Mouse (Mus musculus) neural tube, embryonic 13.5 days (tissue): ENCODE measurements at regions not wholly inside any gene's neighbourhood (a gene's known extent, or its start where the extent isn't known, plus 50 kb on each side); places are given as distances from the start of the nearest gene placed in this dataset.

Source experiments
- ATAC-seq: fragments of 200-750 bp; cut with Nextera tagmentation; 2 replicates; pipeline ENCODE4 v1.8.0; 2017; ENCODE audit warnings: low read depth, mild to moderate bottlenecking, moderate TSS enrichment, moderate library complexity
- H3K27ac ChIP-seq: fragments of 300-500 bp; sonication (generic); replicated peaks from 2 replicates; pipeline ENCODE4 v1.5.1; 2015; ENCODE audit warnings: moderate library complexity, mild to moderate bottlenecking, inconsistent platforms
- H3K27me3 ChIP-seq: fragments of 300-500 bp; sonication (generic); 2 replicates; pipeline ENCODE4 v1.6.1; 2015; ENCODE audit warnings: mild to moderate bottlenecking, inconsistent platforms
- H3K36me3 ChIP-seq: fragments of 300-500 bp; sonication (generic); 2 replicates; pipeline ENCODE4 v1.6.1; 2015; ENCODE audit warnings: mild to moderate bottlenecking, inconsistent platforms
- H3K4me1 ChIP-seq: fragments of 300-500 bp; sonication (generic); replicated peaks from 2 replicates; pipeline ENCODE4 v1.6.1; 2015; ENCODE audit warnings: inconsistent platforms
- H3K4me2 ChIP-seq: fragments of 300-500 bp; sonication (generic); 2 replicates; pipeline ENCODE4 v1.6.1; 2015; ENCODE audit warnings: inconsistent platforms, mild to moderate bottlenecking, moderate library complexity
- H3K4me3 ChIP-seq: fragments of 300-500 bp; sonication (generic); 2 replicates; pipeline ENCODE4 v1.5.1; 2015; ENCODE audit warnings: mild to moderate bottlenecking, inconsistent platforms
- H3K9ac ChIP-seq: fragments of 300-500 bp; sonication (generic); 2 replicates; pipeline ENCODE4 v1.6.1; 2015; ENCODE audit warnings: moderate library complexity, mild to moderate bottlenecking, inconsistent platforms
- H3K9me3 ChIP-seq: fragments of 300-500 bp; sonication (generic); 2 replicates; pipeline ENCODE4 v1.6.1; 2016; ENCODE audit warnings: inconsistent platforms
- WGBS: fragments of 180-500 bp; shearing (Covaris S2); methylation state at CpG from one replicate; pipeline ENCODE4 v1.1.7; 2015; 5-methylcytosine and 5-hydroxymethylcytosine counted together

- H3K9me3 ChIP-seq: no peaks in the 10 kb centered on the region
- no peaks in the 10 kb centered on the region; the same call in 1 of the 2 replicates for H3K27me3 ChIP-seq
- H3K4me3 ChIP-seq: no peak overlapping the region
- peaks cover 51% of the 10 kb centered on the region for H3K4me1 ChIP-seq
- no peak overlapping the region for H3K9ac ChIP-seq
- WGBS: 63% methylated on average over 9 of the region's 9 CpGs
- no peaks in the 10 kb centered on the region for H3K36me3 ChIP-seq
- no peak for ATAC-seq
- H3K27ac ChIP-seq: no peak overlapping the region
- H3K4me2 ChIP-seq: no peak overlapping the region
These were observed 66.4 kb upstream of the Unc5a start for GRCm38 (mm10) chr13:54882781-54883180.

- H3K4me2 ChIP-seq: no peak overlapping the region
- no peaks in the 10 kb centered on the region for H3K36me3 ChIP-seq
- ATAC-seq: peak; percentile 36
- no peaks in the 10 kb centered on the region for H3K9me3 ChIP-seq
- H3K4me3 ChIP-seq: no peak overlapping the region
- H3K9ac ChIP-seq: peak overlapping the region; percentile 10; the same call in 1 of the 2 replicates
- peaks cover 7% of the 10 kb centered on the region; the same call in 1 of the 2 replicates for H3K27me3 ChIP-seq
- peaks cover 58% of the 10 kb centered on the region for H3K4me1 ChIP-seq
- peak overlapping the region; percentile 75 for H3K27ac ChIP-seq
- WGBS: 44% methylated on average over 17 of the region's 17 CpGs
These were observed 65.2 kb upstream of the Unc5a start for GRCm38 (mm10) chr13:54883748-54884708.

GRCm38 (mm10) chr13:54884709-54885460 lies 64.3 kb upstream of the Unc5a start:
- 32% methylated on average over 14 of the region's 14 CpGs for WGBS
- Histone ChIP-seq H3K27ac (peak overlapping the region; percentile 75), H3K36me3 (no peaks in the 10 kb centered on the region), H3K4me2 (no peak overlapping the region), H3K27me3 (peaks cover 7% of the 10 kb centered on the region; the same call in 1 of the 2 replicates), H3K9me3 (no peaks in the 10 kb centered on the region), H3K9ac (peak overlapping the region; percentile 10; the same call in 1 of the 2 replicates), H3K4me3 (no peak overlapping the region), H3K4me1 (peaks cover 58% of the 10 kb centered on the region)
- peak; percentile 41 for ATAC-seq

- no peak overlapping the region for H3K27ac ChIP-seq
- peak overlapping the region; percentile 57 for H3K9ac ChIP-seq
- H3K36me3 ChIP-seq: no peaks in the 10 kb centered on the region
These were observed 61.8 kb upstream of the Unc5a start for GRCm38 (mm10) chr13:54887366-54887921.

GRCm38 (mm10) chr13:54888021-54888420 lies 61.2 kb upstream of the Unc5a start:
- WGBS: 62% methylated on average over 5 of the region's 5 CpGs
- ATAC-seq: no peak
- H3K4me3 ChIP-seq: no peak overlapping the region
- H3K9me3 ChIP-seq: no peaks in the 10 kb centered on the region
- H3K4me1 ChIP-seq: peaks cover 59% of the 10 kb centered on the region
- H3K36me3 ChIP-seq: no peaks in the 10 kb centered on the region
- no peak overlapping the region for H3K27ac ChIP-seq
- 0 out of 2 replicates have a peak, but pooled peaks cover 7% of the 10 kb centered on the region for H3K27me3 ChIP-seq
- H3K9ac ChIP-seq: peak overlapping the region; percentile 57
- peak overlapping the region; percentile 50 for H3K4me2 ChIP-seq

More at GRCm38 (mm10) chr13:54887366-54887921, 61.8 kb upstream of the Unc5a start:
- H3K9me3 ChIP-seq: no peaks in the 10 kb centered on the region
- H3K4me1 ChIP-seq: peaks cover 56% of the 10 kb centered on the region
- WGBS: 11% methylated on average over 18 of the region's 18 CpGs
- H3K27me3 ChIP-seq: 0 out of 2 replicates have a peak, but pooled peaks cover 7% of the 10 kb centered on the region
- ATAC-seq: peak; percentile 51
- H3K4me2 ChIP-seq: peak overlapping the region; percentile 50
- peak overlapping the region; percentile 25 for H3K4me3 ChIP-seq

GRCm38 (mm10) chr13:54889684-54890399 lies 59.4 kb upstream of the Unc5a start:
- H3K27ac ChIP-seq: no peak overlapping the region
- WGBS: 80% methylated on average over 8 of the region's 8 CpGs
- no peak for ATAC-seq
- no peaks in the 10 kb centered on the region for H3K9me3 ChIP-seq
- no peak overlapping the region for H3K4me2 ChIP-seq
- peaks cover 41% of the 10 kb centered on the region for H3K4me1 ChIP-seq
- 0 out of 2 replicates have a peak, but pooled peaks cover 7% of the 10 kb centered on the region for H3K27me3 ChIP-seq
- no peak overlapping the region for H3K4me3 ChIP-seq
- H3K9ac ChIP-seq: no peak overlapping the region
- H3K36me3 ChIP-seq: no peaks in the 10 kb centered on the region

GRCm38 (mm10) chr13:54892572-54892971 lies 56.6 kb upstream of the Unc5a start:
- ATAC-seq: no peak
- Histone ChIP-seq H3K4me3 (no peak overlapping the region), H3K9ac (no peak overlapping the region), H3K4me2 (no peak overlapping the region), H3K27me3 (peaks cover 16% of the 10 kb centered on the region; the same call in 1 of the 2 replicates), H3K36me3 (no peaks in the 10 kb centered on the region), H3K9me3 (no peaks in the 10 kb centered on the region), H3K27ac (no peak overlapping the region), H3K4me1 (peaks cover 15% of the 10 kb centered on the region)
- WGBS: 14% methylated on average over 1 of the region's 1 CpGs

GRCm38 (mm10) chr13:54893651-54894050 lies 55.6 kb upstream of the Unc5a start:
- Histone ChIP-seq H3K4me2 (no peak overlapping the region), H3K9me3 (no peaks in the 10 kb centered on the region), H3K36me3 (no peaks in the 10 kb centered on the region), H3K4me3 (no peak overlapping the region), H3K27me3 (peaks cover 11% of the 10 kb centered on the region; the same call in 1 of the 2 replicates), H3K9ac (no peak overlapping the region), H3K4me1 (peaks cover 6% of the 10 kb centered on the region; the same call in 1 of the 2 replicates), H3K27ac (no peak overlapping the region)
- no peak for ATAC-seq
- WGBS: 48% methylated on average over 7 of the region's 7 CpGs

- Histone ChIP-seq H3K9me3 (no peaks in the 10 kb centered on the region), H3K27me3 (peaks cover 9% of the 10 kb centered on the region; the same call in 1 of the 2 replicates), H3K9ac (no peak overlapping the region), H3K27ac (no peak overlapping the region), H3K4me3 (no peak overlapping the region), H3K4me2 (no peak overlapping the region), H3K36me3 (no peaks in the 10 kb centered on the region), H3K4me1 (peaks cover 6% of the 10 kb centered on the region; the same call in 1 of the 2 replicates)
- no peak for ATAC-seq
- WGBS: 63% methylated on average over 5 of the region's 5 CpGs
These were observed 53.2 kb upstream of the Unc5a start for GRCm38 (mm10) chr13:54895981-54896380.
